Mouse (Mus musculus) frontal cortex, postnatal 14 days (tissue): ENCODE results near the gene Nynrin.

Experiments used
- DNase-seq, 2 experiments: peaks; one replicate each; pipeline ENCODE4 v3.0.0; 2022; ENCODE audit warnings: low spot score in 2 of 2

Gene Nynrin

GRCm38 (mm10) chr14:55840853-55841366 lies 12.9 kb upstream of the Nynrin start:
- no peak for DNase-seq

GRCm38 (mm10) chr14:55842794-55843193 lies 11.0 kb upstream of the Nynrin start:
- DNase-seq, result no peak

DNA sequence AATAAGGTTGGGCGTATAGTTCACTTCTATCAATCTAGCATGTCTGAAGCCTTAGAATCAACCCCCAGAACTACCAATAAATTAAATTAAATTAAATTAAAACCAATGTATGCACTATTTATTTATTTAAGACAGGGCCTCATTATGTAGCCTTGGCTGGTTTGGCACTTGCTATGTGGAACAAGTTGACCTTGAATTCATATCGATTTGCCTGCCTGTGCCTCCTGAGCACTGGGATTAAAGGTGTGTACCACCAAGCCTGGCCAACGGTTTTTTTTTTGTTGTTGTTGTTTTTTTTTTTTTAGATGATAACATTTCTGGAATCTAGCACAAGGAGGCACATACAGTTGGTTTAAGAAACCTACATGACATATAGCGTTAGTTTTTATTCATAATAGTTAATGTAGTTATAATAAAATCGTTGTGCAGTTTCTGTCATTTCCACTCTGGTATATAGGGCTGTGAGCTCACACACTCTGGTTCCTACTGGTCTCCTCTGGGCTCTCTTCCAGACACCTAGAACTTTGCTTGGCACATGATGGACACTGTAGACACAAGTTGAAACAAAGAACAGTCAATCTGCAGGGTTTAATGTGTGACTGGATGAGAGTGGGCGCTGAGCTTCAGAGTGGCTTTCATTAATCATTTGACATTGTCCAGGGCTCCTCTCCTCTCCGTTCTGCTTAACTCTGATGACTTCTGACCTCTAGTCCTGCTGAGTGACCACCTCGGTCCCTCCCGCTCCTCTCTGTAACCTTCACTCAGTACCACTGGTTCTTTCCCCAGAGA lies 8.1 kb upstream of the Nynrin start:
- DNase-seq, result no peak

DNA sequence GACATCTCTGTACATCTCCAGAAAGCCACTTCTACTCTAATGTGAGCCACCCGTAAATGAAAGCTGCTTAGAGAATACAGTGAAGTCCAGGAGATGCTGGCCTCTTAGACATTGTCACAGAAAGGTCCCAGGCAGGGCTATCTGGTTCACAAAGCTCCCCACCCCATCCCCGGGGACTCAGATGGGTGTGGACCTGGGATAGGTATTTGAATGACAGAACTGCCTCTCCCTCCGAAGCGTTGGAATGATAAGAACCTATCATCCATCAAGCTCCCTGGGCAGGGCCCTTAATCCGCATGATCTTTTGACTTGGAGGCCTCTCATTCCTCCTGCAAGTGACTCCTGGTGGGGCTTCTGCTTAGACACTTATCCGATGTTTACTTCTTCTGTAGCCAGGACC lies 2.9 kb upstream of the Nynrin start:
- no peak for DNase-seq

DNA sequence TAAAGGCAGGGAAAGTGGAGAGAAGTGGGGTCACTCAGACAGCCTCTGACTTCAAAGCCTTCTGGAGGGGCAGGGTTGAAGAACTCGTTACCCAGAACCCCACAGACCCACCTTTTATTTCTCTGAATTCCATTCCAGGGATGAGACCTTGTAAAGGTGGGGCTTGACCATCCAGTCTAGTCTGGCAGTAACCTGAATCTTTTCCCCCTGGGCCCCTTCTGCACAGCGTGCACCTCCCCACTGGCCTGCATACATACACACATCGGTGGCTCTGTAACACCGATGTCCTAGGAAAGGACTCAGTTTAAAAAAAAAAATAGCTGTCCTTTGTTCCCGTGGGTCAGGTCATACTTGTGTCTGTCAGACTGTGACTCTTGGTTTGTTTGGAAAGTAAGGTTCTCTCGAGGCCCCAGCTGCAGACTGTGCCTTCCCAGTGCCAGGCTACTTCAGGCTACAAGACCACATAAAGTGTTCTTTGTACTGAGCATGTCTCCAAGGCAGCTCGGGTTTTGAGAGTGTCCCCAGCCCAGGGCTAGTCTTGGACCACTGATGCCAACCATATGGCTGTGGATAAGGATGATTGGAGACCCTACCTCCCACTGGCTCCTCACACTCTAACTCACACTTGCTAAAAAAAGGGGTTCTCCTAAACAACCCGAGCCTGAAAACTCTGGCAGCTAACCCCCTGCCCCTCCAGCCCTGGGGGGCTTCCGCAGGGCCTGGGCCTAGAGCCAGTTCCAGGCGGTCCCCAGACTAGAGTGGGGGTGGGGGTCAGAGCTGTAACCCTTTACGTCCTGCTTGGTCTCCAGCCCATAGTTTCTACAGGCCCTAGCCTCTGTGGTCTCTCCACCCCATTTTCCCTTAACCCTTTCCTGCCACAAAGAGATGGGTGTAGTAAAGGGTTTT lies 911 bp upstream of the Nynrin start:
- DNase-seq, result no peak

- DNase-seq, result no peak
Measured at GRCm38 (mm10) chr14:55854406-55855100, 743 bp downstream of the Nynrin start.

DNA sequence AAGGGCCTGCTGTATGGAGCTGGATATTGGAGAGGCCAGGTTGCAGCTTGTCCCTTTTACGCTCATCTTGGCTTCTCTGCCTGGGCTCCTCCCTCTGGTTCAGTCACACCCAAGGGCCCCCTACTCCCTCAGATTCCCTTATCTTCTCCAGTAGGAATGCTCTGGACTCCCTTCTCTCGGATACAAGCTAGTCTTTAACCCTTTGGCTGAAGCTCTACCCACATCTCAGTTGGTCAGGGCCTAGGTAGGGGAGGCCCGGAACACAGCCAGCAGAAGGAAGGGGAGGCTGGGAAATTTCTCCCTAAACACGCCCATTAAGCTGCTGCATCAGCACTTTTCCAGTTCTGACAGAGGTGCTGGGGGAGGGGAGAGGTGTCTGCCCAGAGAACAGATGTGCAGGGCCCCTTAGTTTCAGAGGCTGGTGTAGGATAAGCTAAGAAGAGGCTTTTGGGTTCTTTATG lies 1.3 kb downstream of the Nynrin start:
- DNase-seq, result no peak

GRCm38 (mm10) chr14:55857588-55857987 lies 3.8 kb downstream of the Nynrin start:
- no peak for DNase-seq

DNA sequence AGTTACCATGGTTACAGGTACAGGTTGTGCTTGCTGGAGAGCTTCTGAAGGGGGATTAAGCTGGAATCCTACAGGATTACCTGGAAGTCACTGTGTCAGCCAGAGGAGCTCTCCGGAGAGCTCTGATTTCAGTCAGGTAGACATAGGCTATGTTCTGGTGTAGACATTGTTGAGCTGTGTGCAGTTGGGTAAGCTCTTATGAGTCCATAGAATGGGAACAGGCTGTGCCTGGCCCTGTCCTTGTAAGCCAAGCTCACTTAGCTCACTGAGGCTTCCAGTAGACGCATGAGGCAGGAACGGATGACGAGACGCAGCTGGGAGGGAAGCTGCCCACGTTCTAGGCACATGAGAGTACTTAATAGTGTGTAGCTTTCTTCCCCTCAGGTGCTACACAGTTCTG lies 8.4 kb downstream of the Nynrin start:
- no peak for DNase-seq

- DNase-seq, result no peak
Measured at GRCm38 (mm10) chr14:55862970-55863369, 9.2 kb downstream of the Nynrin start.

DNA sequence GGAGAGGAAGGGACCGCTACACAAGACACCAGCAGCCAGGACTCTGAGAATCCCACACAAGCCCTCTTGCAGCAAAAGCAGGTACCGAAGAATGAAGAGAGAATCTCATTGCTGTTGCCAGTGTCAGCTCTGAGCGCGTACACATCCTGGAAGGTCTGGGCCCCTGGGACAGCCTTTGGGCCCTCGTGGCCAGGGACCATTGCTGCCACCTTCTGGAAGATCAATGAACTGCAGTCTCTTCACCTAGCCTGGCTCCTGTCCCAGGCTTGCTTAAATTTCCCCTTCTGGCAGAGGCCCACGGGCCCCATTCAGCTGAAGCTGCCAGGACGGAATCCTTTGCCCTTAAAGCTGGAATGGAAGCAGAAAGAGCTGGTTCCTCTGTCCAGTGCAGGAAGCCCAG lies 10.0 kb downstream of the Nynrin start:
- DNase-seq, result no peak

DNA sequence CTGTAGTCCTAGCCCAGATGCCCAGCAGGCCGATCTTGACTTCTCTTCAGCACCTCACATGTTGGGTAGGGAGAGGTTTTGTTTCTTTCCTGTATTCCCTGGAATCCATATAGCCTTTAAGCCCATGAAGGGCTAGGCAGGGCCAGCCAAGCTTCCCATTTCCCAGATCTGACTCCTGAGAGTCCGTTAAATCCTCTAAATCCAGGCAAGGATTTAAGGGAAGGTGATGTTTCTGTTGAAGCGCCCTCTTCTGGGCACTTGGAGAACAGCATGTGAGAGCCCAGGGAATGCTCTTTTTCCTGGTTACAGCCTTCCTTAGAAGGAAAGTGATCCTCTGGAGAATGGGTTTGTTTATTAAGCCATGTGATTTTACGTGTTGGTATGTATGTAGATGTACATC lies 13.2 kb downstream of the Nynrin start:
- no peak for DNase-seq

GRCm38 (mm10) chr14:55868230-55869026 lies 14.6 kb downstream of the Nynrin start:
- DNase-seq, result no peak

GRCm38 (mm10) chr14:55869538-55869937 lies 15.7 kb downstream of the Nynrin start:
- DNase-seq, result no peak

- no peak for DNase-seq
Measured at GRCm38 (mm10) chr14:55872039-55872438, 18.2 kb downstream of the Nynrin start.

DNA sequence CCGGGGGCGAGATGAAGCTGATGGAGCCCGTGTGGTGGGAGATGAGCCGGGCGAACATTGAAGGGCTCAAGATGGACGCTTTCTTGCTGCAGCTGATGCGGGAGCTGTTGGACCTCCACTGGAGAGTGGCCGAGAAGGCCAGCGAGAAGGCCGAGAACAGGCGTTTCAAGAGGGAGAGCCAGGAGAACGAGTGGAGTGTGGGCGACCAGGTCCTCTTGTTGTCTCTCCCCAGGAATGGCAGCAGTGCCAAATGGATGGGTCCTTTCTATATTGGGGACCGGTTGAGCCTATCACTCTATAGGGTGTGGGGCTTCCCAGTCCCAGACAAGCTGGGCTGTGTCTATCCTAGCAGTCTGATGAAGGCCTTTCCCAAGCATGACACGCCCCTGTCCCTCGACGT lies 18.7 kb downstream of the Nynrin start:
- DNase-seq, result no peak

GRCm38 (mm10) chr14:55873242-55873713 lies 19.5 kb downstream of the Nynrin start:
- DNase-seq, result no peak

DNA sequence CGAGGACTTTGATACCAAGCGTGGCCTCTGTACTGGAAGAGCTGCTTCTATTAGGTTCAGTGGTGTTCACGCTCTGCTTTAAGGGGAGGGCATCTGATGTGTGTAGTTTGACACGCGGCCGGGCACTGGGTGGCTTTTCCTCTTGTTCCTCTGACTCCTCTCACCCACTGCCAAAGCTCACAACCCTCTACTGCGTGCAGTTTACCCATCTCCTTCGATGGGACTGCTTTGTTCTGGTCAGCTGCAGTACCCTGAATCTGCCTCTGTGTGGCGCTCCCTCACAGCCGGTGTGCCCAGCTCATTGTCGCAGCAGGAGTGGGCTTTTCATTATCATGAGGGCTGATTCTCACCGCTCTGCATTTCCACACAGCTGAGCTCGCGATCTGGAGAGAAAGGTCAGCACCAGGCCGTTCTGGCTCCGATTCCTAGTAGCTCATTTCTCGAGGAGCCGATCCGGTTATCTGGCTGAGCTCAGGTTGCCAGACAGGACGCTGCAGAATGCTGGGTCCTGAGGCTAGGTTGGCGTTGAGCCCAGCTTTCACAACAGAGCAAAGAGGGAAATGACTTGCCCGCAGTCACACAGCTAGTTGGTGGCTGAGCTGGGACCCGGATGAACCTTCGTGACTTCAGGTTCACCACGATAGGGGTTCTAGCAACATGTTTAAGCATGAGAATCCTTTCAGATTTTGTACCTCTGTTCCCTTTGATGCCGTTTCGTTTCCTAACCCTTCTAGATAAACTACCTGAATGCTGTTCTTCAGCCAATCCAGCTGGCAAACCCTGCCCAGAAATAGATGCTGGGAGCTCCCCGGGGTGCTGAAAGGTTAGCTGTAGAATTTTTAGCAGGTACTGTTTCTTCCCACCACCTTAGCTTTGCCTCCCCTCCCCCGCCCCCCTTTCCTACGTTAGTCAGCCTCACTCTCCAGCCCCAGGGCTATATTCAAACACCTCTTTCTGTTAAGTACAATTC lies 20.2 kb downstream of the Nynrin start:
- DNase-seq, result peak in 1 of 2 experiments; percentile 69

- no peak for DNase-seq
Measured at GRCm38 (mm10) chr14:55877469-55878315, 23.9 kb downstream of the Nynrin start.
